Mouse (Mus musculus): Measurements from ENCODE around the gene Nfkbil1. TPM values are rescaled to one million over a fixed set of nuclear protein-coding genes. Genes with fewer than 3 reads are reported as not detected.

Nfkbil1 gene
- polyA plus RNA-seq, 1 experiment from 2014 or later = 3.4 TPM

DNA sequence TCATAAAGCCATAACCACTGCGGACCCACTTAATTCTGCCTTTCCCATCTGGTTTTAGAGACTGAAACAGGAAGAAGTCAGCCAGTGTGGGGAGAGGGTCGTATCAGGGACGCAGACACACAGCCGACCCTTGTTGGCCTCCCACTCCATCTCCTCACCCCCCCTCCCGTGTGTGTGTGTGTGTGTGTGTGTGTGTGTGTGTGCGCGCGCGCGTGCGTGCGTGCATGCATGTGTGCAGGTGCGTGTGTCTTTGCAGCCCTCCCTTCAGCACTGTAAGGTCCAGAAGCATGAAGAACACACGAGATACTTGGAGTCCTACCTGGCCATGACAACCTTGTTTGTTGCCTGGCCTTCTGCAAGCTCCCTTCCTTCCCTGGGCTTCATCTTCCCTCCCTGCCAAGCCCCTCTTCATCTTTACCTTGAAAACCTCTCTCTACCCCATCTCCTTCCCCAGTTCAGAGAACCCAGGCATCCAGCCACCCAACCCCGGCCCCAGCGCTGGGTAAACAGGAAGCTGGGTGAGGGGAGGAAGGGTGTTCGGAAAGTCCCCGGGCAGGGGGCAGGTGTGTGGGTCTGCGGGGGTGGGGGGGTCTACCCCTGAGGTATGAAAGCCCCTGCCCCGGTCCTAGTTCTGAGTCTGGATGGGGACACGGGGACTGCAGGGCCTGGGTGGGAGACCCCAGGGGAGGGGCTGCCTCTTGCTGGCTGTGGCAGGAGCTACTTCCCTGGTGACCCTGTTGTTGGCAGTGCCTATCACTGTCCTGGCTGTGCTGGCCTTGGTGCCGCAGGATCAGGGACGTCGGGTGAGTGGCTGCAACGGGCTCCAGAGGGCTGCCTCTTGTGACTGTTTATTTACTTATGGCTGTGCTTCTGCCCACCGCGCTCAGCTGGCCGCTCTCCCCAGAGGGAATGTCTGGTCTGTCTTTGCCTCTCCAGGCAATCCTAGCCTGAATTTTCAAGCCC lies 41.4 kb downstream of the Nfkbil1 start, which contains the start of gene Ltb:
TSS of gene Ltb (plus strand) at position 559 of the 963 bp plus-strand sequence.
- WGBS = 76% methylated on average over 28 of the region's 28 CpGs
- Histone ChIP-seq H3K4me3 (ENCODE audit: low read depth, low read length) (no peak within 1 kb of the TSS), H3K27ac (ENCODE audit: low read depth, low read length) (no peak within 1 kb of the TSS), H3K27me3 (ENCODE audit: control insufficient read depth, insufficient read depth, low read length) (peaks cover 25% of the 10 kb centered on the region), H3K4me1 (ENCODE audit: control insufficient read depth, insufficient read depth, low read length) (peaks cover 4% of the 10 kb centered on the region; the same call in 1 of the 2 replicates), H3K4me2 (ENCODE audit: low read depth, low read length) (peak within 1 kb of the TSS; percentile 55; the same call in 1 of the 2 replicates), H3K9me3 (ENCODE audit: control insufficient read depth, low read length) (no peaks in the 10 kb centered on the region), H3K9ac (replicated peaks; ENCODE audit: low read depth, low read length) (no peak within 1 kb of the TSS), H3K36me3 (ENCODE audit: control insufficient read depth, insufficient read depth, low read length) (no peaks in the 10 kb centered on the region)
- no peak for ATAC-seq (ENCODE audit: low read depth)

DNA sequence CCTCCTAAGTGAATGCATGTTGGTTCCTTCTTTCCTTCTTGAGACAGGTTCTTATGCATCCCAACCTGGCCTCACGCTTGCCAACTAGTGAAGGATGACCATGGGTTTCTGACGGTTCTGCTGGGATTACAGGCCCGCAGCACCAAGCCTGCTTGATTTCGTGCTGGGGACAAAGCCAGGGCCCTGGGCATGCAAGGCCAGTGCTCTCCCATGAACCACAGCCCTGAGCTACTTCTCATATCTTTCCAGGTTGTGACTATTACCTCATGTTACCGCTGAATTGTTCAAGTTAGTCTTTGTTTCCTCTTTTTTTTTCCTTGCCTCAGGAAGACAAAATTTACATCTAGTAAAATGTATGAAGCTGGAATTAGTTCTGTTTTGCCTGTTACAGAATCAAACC lies 42.7 kb downstream of the Nfkbil1 start:
- Histone ChIP-seq H3K4me1 (ENCODE audit: control insufficient read depth, insufficient read depth, low read length) (peaks cover 4% of the 10 kb centered on the region; the same call in 1 of the 2 replicates), H3K36me3 (ENCODE audit: control insufficient read depth, insufficient read depth, low read length) (no peaks in the 10 kb centered on the region), H3K4me2 (ENCODE audit: low read depth, low read length) (no peak overlapping the region), H3K27me3 (ENCODE audit: control insufficient read depth, insufficient read depth, low read length) (peaks cover 22% of the 10 kb centered on the region), H3K9ac (replicated peaks; ENCODE audit: low read depth, low read length) (no peak overlapping the region), H3K9me3 (ENCODE audit: control insufficient read depth, low read length) (no peaks in the 10 kb centered on the region), H3K27ac (ENCODE audit: low read depth, low read length) (no peak overlapping the region), H3K4me3 (ENCODE audit: low read depth, low read length) (no peak overlapping the region)
- ATAC-seq (ENCODE audit: low read depth) = no peak
- 85% methylated on average over 5 of the region's 5 CpGs for WGBS

DNA sequence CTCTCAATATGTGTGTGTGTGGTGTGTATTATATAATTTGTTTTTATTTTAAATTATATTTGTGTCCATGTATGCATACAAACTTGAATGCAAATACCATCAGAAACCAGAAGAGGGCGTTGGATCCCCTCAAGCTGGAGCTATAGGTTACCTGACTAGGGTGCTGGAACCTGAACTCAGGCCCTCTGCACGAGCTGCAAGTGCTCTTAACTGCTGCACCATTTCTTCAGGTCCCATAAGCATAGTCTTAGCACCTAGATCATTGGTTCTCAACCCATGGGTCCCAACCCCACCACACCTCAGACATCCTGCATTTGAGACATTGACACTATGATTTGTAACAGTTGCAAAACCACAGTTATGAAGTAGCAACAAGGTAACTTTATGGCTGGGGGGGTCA lies 43.9 kb downstream of the Nfkbil1 start:
- 74% methylated on average over 2 of the region's 2 CpGs for WGBS
- no peak overlapping the region for H3K27ac ChIP-seq (ENCODE audit: low read depth, low read length)
- H3K27me3 ChIP-seq (ENCODE audit: control insufficient read depth, insufficient read depth, low read length) = peaks cover 22% of the 10 kb centered on the region
- H3K4me2 ChIP-seq (ENCODE audit: low read depth, low read length) = no peak overlapping the region
- H3K9ac ChIP-seq (replicated peaks; ENCODE audit: low read depth, low read length) = no peak overlapping the region
- ATAC-seq (ENCODE audit: low read depth) = no peak
- H3K4me3 ChIP-seq (ENCODE audit: low read depth, low read length) = no peak overlapping the region
- no peaks in the 10 kb centered on the region for H3K36me3 ChIP-seq (ENCODE audit: control insufficient read depth, insufficient read depth, low read length)
- H3K4me1 ChIP-seq (ENCODE audit: control insufficient read depth, insufficient read depth, low read length) = peaks cover 4% of the 10 kb centered on the region; the same call in 1 of the 2 replicates
- no peaks in the 10 kb centered on the region for H3K9me3 ChIP-seq (ENCODE audit: control insufficient read depth, low read length)

GRCm38 (mm10) chr17:35190096-35190495 lies 45.5 kb downstream of the Nfkbil1 start:
- H3K4me3 ChIP-seq (ENCODE audit: low read depth, low read length) = no peak overlapping the region
- no peaks in the 10 kb centered on the region for H3K4me1 ChIP-seq (ENCODE audit: control insufficient read depth, insufficient read depth, low read length)
- peaks cover 8% of the 10 kb centered on the region for H3K27me3 ChIP-seq (ENCODE audit: control insufficient read depth, insufficient read depth, low read length)
- H3K9me3 ChIP-seq (ENCODE audit: control insufficient read depth, low read length) = no peaks in the 10 kb centered on the region
- no peak for ATAC-seq (ENCODE audit: low read depth)
- H3K4me2 ChIP-seq (ENCODE audit: low read depth, low read length) = no peak overlapping the region
- no peak overlapping the region for H3K9ac ChIP-seq (replicated peaks; ENCODE audit: low read depth, low read length)
- no peaks in the 10 kb centered on the region for H3K36me3 ChIP-seq (ENCODE audit: control insufficient read depth, insufficient read depth, low read length)
- WGBS = 77% methylated on average over 4 of the region's 4 CpGs
- H3K27ac ChIP-seq (ENCODE audit: low read depth, low read length) = no peak overlapping the region

DNA sequence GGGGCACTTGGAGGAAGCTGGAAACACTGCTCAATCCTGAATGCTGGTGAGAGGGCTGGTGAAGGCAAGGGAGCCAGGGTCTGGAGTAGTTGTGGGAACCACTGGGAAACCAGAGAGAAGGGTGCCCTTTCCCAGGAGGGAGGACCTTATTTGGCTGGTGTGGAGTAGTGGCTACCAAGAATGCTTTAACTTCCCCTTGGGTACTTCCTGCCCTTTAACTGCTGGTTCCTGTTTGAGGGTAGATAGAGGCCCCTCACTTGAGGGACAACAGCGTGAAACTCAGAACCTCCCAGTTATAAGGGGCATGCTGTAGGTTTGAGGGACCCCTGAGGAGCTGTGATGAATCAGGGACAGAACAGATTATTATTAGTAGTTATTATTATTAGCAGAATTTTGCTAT lies 46.4 kb downstream of the Nfkbil1 start:
- H3K4me2 ChIP-seq (ENCODE audit: low read depth, low read length) = no peak overlapping the region
- no peaks in the 10 kb centered on the region for H3K27me3 ChIP-seq (ENCODE audit: control insufficient read depth, insufficient read depth, low read length)
- H3K9me3 ChIP-seq (ENCODE audit: control insufficient read depth, low read length) = no peaks in the 10 kb centered on the region
- no peak overlapping the region for H3K9ac ChIP-seq (replicated peaks; ENCODE audit: low read depth, low read length)
- no peaks in the 10 kb centered on the region for H3K4me1 ChIP-seq (ENCODE audit: control insufficient read depth, insufficient read depth, low read length)
- H3K4me3 ChIP-seq (ENCODE audit: low read depth, low read length) = no peak overlapping the region
- no peak for ATAC-seq (ENCODE audit: low read depth)
- H3K36me3 ChIP-seq (ENCODE audit: control insufficient read depth, insufficient read depth, low read length) = no peaks in the 10 kb centered on the region
- WGBS = 63% methylated on average over 1 of the region's 1 CpGs
- H3K27ac ChIP-seq (ENCODE audit: low read depth, low read length) = no peak overlapping the region

DNA sequence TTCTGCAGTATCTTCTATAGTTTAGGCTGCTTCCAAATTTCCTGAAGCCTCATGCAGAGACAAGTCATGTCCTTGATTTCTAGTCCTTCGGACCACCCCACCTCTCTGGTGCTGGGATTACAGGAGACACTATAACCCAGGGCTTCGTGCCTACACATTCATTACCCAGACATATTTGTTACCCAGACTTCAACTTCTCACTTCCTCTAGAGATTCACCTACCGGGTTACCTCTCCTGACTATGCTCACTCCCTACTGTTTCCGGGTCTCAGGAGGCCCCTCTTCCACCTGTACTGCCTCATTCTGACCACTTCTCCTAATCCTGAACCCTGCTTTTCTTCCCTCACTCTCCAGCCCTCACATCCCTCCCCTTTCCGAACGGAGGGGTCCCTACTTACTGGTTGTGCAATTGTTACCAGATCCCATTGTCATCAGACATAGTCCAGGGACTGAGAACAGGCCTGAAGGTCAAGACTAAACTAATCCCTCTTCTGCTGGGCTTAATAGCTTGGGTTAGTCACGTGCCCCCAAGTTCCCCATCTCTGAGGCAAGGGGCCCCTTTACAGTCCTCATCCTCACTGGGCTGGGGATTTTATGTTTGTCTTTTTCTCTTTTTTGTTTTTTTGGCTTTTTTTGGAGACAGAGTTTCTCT lies 47.5 kb downstream of the Nfkbil1 start, which contains the start of gene Lst1:
TSS of gene Lst1 (minus strand) at position 481 of the 652 bp plus-strand sequence.
- Histone ChIP-seq H3K27ac (ENCODE audit: low read depth, low read length) (no peak within 1 kb of the TSS), H3K36me3 (ENCODE audit: control insufficient read depth, insufficient read depth, low read length) (no peaks in the 10 kb centered on the region), H3K27me3 (ENCODE audit: control insufficient read depth, insufficient read depth, low read length) (no peaks in the 10 kb centered on the region), H3K9ac (replicated peaks; ENCODE audit: low read depth, low read length) (no peak within 1 kb of the TSS), H3K4me2 (ENCODE audit: low read depth, low read length) (no peak within 1 kb of the TSS), H3K9me3 (ENCODE audit: control insufficient read depth, low read length) (no peaks in the 10 kb centered on the region), H3K4me1 (ENCODE audit: control insufficient read depth, insufficient read depth, low read length) (no peaks in the 10 kb centered on the region), H3K4me3 (ENCODE audit: low read depth, low read length) (no peak within 1 kb of the TSS)
- WGBS = 76% methylated on average over 7 of the region's 7 CpGs
- no peak for ATAC-seq (ENCODE audit: low read depth)

DNA sequence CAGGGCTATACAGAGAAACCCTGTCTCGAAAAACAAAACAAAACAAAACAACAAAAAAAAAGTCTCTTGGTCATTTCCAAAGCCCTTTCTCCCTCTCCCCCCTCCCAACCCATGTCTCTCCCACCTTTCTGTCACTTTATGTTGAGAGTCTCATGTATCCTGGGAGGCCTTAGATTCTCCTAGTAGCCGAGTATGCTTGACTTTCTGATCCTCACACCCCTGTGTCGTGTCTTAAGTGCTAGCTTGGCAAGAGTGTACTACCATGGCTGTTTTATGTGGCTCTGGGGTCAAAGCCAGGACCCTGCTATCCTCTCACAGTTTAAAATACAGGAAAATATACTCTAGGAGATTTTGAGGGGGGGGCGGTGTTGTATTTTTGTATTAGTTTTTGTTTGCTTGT lies 48.2 kb downstream of the Nfkbil1 start:
- H3K4me1 ChIP-seq (ENCODE audit: control insufficient read depth, insufficient read depth, low read length) = no peaks in the 10 kb centered on the region
- no peak for ATAC-seq (ENCODE audit: low read depth)
- no peak overlapping the region for H3K27ac ChIP-seq (ENCODE audit: low read depth, low read length)
- no peak overlapping the region for H3K9ac ChIP-seq (replicated peaks; ENCODE audit: low read depth, low read length)
- H3K4me2 ChIP-seq (ENCODE audit: low read depth, low read length) = no peak overlapping the region
- no peaks in the 10 kb centered on the region for H3K36me3 ChIP-seq (ENCODE audit: control insufficient read depth, insufficient read depth, low read length)
- WGBS = 82% methylated on average over 4 of the region's 4 CpGs
- no peak overlapping the region for H3K4me3 ChIP-seq (ENCODE audit: low read depth, low read length)
- no peaks in the 10 kb centered on the region for H3K27me3 ChIP-seq (ENCODE audit: control insufficient read depth, insufficient read depth, low read length)
- H3K9me3 ChIP-seq (ENCODE audit: control insufficient read depth, low read length) = no peaks in the 10 kb centered on the region

DNA sequence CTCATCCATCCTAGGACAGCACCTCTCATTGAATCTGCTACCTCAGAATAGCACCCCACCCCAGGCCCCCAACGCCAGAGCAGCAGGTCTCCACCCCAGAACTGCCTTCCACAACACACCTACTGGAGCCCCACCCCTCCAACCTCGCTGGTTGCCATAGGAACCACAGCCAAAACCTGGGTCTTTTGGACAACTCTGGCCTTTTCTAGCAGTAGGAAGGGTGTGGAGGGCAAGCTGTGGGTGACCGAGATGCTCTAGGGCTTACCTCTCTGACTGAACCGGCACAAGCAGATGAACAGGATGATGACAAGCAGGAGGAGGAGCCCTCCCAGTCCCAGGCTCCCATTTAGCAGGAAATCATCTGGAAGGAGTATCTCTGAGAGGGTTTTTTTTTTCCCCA lies 48.9 kb downstream of the Nfkbil1 start:
- Histone ChIP-seq H3K27me3 (ENCODE audit: control insufficient read depth, insufficient read depth, low read length) (no peaks in the 10 kb centered on the region), H3K36me3 (ENCODE audit: control insufficient read depth, insufficient read depth, low read length) (no peaks in the 10 kb centered on the region), H3K4me2 (ENCODE audit: low read depth, low read length) (peak overlapping the region; percentile 49; the same call in 1 of the 2 replicates), H3K4me1 (ENCODE audit: control insufficient read depth, insufficient read depth, low read length) (no peaks in the 10 kb centered on the region), H3K27ac (ENCODE audit: low read depth, low read length) (no peak overlapping the region), H3K9ac (replicated peaks; ENCODE audit: low read depth, low read length) (0 out of 2 replicates have a peak overlapping the region, but pooled peaks have one; percentile 13), H3K4me3 (ENCODE audit: low read depth, low read length) (peak overlapping the region; percentile 19; the same call in 1 of the 2 replicates), H3K9me3 (ENCODE audit: control insufficient read depth, low read length) (no peaks in the 10 kb centered on the region)
- WGBS = 2% methylated on average over 4 of the region's 4 CpGs
- ATAC-seq (ENCODE audit: low read depth) = no peak
